Mouse (Mus musculus): ENCODE data around the gene Ces2f. TPM values are rescaled to one million over a fixed set of nuclear protein-coding genes. Genes with fewer than 3 reads are reported as not detected.
A peak's percentile ranks its signal among the peaks of the same experiment; 100 is the strongest.
"Not testable (repeated sequence)": the region's sequence is repeated elsewhere in the genome, so short reads cannot be mapped to it uniquely, and the experiment has no call there.

Ces2f gene
- polyA plus RNA-seq (2015; fragmentation: Nextera tagmentation; extraction: Ambion mirVana) = not detected in 2 replicates

DNA sequence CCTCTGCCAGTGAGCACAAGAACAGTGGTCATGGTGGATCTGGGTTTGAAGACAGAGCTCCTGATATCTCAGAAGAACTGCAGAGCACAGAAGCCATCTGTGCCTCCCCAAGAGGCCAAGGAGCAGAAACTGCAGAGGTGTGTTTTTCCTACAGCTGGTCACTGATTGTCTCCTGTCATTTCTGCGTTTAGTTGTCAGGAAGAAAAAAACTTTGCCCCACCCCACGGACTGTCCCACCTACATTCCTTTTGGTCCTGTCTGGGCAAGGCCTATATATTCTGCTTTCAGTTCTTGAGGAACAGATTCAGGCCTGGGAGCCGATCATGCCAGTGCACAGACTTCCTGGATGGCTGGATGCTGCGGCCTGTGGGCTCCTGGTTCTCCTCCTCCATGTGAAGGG lies at the start of gene Ces2f:
TSS of gene Ces2f (plus strand) at position 301 of the 400 bp plus-strand sequence.
- no peak within 1 kb of the TSS for H3K4me3 ChIP-seq (ENCODE audit: low read depth, low read length)
- 69% methylated on average over 4 of the region's 4 CpGs for whole genome bisulfite sequencing (ENCODE audit: insufficient replicate concordance)
- no peak within 1 kb of the TSS for H3K9ac ChIP-seq (replicated peaks)
- H3K36me3 ChIP-seq (replicated peaks; ENCODE audit: insufficient read depth, low read length) = no peaks in the 10 kb centered on the region
- ATAC-seq (no peak), DNase-seq (no peak)
- H3K4me1 ChIP-seq (ENCODE audit: insufficient read depth) = no peaks in the 10 kb centered on the region
- H3K27me3 ChIP-seq (ENCODE audit: insufficient read depth, low read length) = no peaks in the 10 kb centered on the region
- H3K27ac ChIP-seq (ENCODE audit: low read depth) = no peak within 1 kb of the TSS
- H3K9me3 ChIP-seq (ENCODE audit: low read length) = no peaks in the 10 kb centered on the region
- no peak within 1 kb of the TSS for H3K4me2 ChIP-seq (ENCODE audit: low read depth, low read length)
- TF ChIP-seq CTCF (IDR thresholded peaks at IDR 0.05; ENCODE audit: low read depth) (no peak), EP300 (IDR thresholded peaks at IDR 0.05; ENCODE audit: low read depth) (no peak)

DNA sequence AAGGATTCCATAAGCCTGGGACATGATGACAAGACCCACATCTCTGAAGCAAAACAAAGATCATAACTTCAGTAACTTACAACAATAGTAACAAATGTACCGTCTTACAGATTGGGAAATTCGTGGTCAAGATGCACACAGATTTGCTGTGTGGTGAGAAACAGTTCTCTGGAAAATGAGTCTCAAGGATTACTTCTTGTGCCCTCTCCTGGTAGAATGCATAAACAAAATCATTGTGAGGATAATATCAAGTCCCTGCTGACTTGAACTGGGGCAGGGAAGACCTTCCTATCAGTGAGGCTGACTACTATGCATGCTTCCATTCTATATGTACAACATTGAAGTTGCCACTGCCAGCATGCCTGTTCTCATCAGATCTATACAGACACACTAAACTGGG lies 45.4 kb upstream of the Ces2f start:
- no peak for DNase-seq
- no peak overlapping the region for H3K27ac ChIP-seq (ENCODE audit: low read depth)
- H3K9me3 ChIP-seq (ENCODE audit: low read length) = no peaks in the 10 kb centered on the region
- no peaks in the 10 kb centered on the region for H3K4me1 ChIP-seq (ENCODE audit: insufficient read depth)
- ATAC-seq = no peak
- WGBS (ENCODE audit: insufficient replicate concordance) = 60% methylated on average over 2 of the region's 2 CpGs
- H3K36me3 ChIP-seq (replicated peaks; ENCODE audit: insufficient read depth, low read length) = no peaks in the 10 kb centered on the region
- no peak overlapping the region for H3K4me2 ChIP-seq (ENCODE audit: low read depth, low read length)
- no peak overlapping the region for H3K4me3 ChIP-seq (ENCODE audit: low read depth, low read length)
- no peaks in the 10 kb centered on the region for H3K27me3 ChIP-seq (ENCODE audit: insufficient read depth, low read length)
- TF ChIP-seq EP300 (IDR thresholded peaks at IDR 0.05; ENCODE audit: low read depth) = no peak
- TF ChIP-seq CTCF (IDR thresholded peaks at IDR 0.05; ENCODE audit: low read depth) = 0 out of 2 replicates have a peak, but pooled peaks have one; percentile 18
- H3K9ac ChIP-seq (replicated peaks) = no peak overlapping the region

DNA sequence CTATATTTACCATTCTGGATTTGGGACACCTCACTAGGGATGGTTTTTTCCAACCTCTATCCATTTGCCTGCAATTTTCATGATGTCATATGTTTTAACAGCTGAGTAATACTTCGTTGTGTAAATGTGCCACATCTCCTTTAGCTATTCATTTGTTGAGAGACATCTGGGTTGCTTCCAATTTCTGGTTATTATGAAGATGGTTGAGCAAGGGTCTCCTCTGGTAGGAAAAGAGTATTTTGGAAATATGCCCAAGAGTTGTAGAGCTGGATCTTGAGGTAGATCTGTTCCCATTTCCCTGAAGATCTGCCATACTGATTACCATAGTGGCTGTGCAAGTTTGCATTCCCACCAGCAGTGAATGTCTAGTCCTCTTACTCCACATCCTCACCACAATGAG lies 40.0 kb upstream of the Ces2f start:
- Histone ChIP-seq H3K36me3 (replicated peaks; ENCODE audit: insufficient read depth, low read length) (no peaks in the 10 kb centered on the region), H3K9me3 (ENCODE audit: low read length) (no peaks in the 10 kb centered on the region), H3K4me3 (ENCODE audit: low read depth, low read length) (no peak overlapping the region), H3K4me1 (ENCODE audit: insufficient read depth) (no peaks in the 10 kb centered on the region), H3K4me2 (ENCODE audit: low read depth, low read length) (no peak overlapping the region), H3K9ac (replicated peaks) (no peak overlapping the region), H3K27ac (ENCODE audit: low read depth) (no peak overlapping the region), H3K27me3 (ENCODE audit: insufficient read depth, low read length) (no peaks in the 10 kb centered on the region)
- DNase-seq (no peak), ATAC-seq (no peak)
- TF ChIP-seq CTCF (IDR thresholded peaks at IDR 0.05; ENCODE audit: low read depth) (no peak), EP300 (IDR thresholded peaks at IDR 0.05; ENCODE audit: low read depth) (no peak)
- WGBS (ENCODE audit: insufficient replicate concordance) = 61% methylated on average over 1 of the region's 1 CpGs

DNA sequence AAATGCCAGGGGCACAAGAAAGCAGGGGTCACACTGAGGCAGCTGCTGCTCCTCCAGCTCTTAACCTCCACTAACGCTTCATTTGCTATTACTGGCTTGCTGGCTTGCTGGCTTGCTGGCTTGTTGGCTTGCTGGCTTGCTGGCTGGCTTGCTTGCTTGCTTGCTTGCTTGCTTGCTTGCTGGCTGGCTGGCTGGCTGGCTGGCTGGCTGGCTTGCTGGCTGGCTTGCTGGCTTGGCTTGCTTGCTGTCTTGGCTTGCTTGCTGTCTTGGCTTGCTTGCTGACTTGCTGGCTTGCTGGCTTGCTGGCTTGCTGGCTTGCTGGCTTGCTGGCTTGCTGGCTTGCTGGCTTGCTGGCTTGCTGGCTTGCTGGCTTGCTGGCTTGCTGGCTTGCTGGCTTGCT lies 38.1 kb upstream of the Ces2f start:
- DNase-seq; H3K9me3 ChIP-seq (ENCODE audit: low read length); H3K4me1 ChIP-seq (ENCODE audit: insufficient read depth); H3K4me3 ChIP-seq (ENCODE audit: low read depth, low read length); H3K9ac ChIP-seq (replicated peaks); ATAC-seq; H3K27ac ChIP-seq (ENCODE audit: low read depth); H3K27me3 ChIP-seq (ENCODE audit: insufficient read depth, low read length); H3K4me2 ChIP-seq (ENCODE audit: low read depth, low read length); H3K36me3 ChIP-seq (replicated peaks; ENCODE audit: insufficient read depth, low read length): not testable (repeated sequence)
- 87% methylated on average over 1 of the region's 1 CpGs for WGBS (ENCODE audit: insufficient replicate concordance)

DNA sequence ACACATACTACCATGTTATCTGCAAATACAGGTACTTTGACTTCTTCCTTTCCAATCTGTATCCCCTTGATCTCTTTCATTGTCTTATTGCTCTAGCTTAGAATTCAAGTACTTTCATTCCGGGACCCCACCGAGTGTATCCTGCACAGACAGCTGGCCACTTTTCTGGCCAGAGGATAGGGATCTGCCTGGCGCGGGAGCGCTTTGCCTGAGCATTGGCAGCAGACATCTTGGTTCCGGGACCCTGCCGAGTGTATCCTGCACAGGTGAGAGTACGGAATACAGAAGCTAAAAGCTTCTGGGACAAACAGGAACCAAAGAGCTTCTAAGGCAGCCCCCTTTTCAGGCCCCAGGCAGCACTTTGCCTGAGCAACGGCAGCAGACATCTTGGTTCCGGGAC lies 37.5 kb upstream of the Ces2f start:
- H3K4me1 ChIP-seq (ENCODE audit: insufficient read depth); H3K4me3 ChIP-seq (ENCODE audit: low read depth, low read length); H3K9ac ChIP-seq (replicated peaks); H3K27ac ChIP-seq (ENCODE audit: low read depth); ATAC-seq; H3K4me2 ChIP-seq (ENCODE audit: low read depth, low read length); H3K27me3 ChIP-seq (ENCODE audit: insufficient read depth, low read length); H3K9me3 ChIP-seq (ENCODE audit: low read length); H3K36me3 ChIP-seq (replicated peaks; ENCODE audit: insufficient read depth, low read length); DNase-seq: not testable (repeated sequence)
- WGBS (ENCODE audit: insufficient replicate concordance) = 88% methylated on average over 10 of the region's 10 CpGs

DNA sequence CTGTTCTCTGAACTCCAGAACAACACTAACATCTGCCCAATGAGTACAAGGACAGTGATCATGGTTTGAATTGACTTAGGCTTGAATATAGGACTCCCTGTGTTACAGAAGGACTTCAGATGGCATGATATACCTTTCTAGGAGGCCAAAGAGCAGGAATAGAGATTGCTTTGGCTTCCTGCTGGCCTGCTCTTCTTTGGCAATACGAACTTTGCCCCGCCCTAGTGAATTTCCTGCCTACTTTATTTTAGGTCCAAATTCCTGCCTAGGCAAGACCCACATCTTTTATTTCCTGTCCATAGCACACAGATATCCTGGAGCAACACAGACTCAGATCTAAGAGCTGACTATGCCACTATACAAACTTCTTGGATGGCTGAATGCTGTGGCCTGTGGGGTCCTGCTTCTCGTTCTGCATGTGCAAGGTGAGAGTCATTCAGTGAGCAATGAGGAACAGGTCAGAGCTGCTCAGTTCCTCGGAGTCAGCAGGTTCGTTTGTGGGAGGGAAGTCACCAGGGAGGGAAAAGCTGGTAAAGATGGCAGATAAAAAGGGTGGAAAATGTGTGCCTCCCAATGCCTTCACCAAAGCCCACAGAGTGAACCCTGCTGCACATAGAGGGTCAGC lies 21.1 kb upstream of the Ces2f start, which contains the start of gene Ces2e:
TSS of gene Ces2e (plus strand) at position 289 of the 625 bp plus-strand sequence.
- peak; percentile 36 for DNase-seq
- Histone ChIP-seq H3K36me3 (replicated peaks; ENCODE audit: insufficient read depth, low read length) (no peaks in the 10 kb centered on the region), H3K27me3 (ENCODE audit: insufficient read depth, low read length) (no peaks in the 10 kb centered on the region), H3K4me3 (ENCODE audit: low read depth, low read length) (no peak within 1 kb of the TSS), H3K27ac (ENCODE audit: low read depth) (peak within 1 kb of the TSS; percentile 3; the same call in 1 of the 2 replicates), H3K9me3 (ENCODE audit: low read length) (no peaks in the 10 kb centered on the region), H3K4me2 (ENCODE audit: low read depth, low read length) (no peak within 1 kb of the TSS), H3K9ac (replicated peaks) (no peak within 1 kb of the TSS), H3K4me1 (ENCODE audit: insufficient read depth) (no peaks in the 10 kb centered on the region)
- TF ChIP-seq CTCF (IDR thresholded peaks at IDR 0.05; ENCODE audit: low read depth) (no peak), EP300 (IDR thresholded peaks at IDR 0.05; ENCODE audit: low read depth) (no peak)
- WGBS (ENCODE audit: insufficient replicate concordance) = 57% methylated on average over 5 of the region's 5 CpGs
- ATAC-seq = peak; percentile 51; the same call in 1 of the 2 replicates

DNA sequence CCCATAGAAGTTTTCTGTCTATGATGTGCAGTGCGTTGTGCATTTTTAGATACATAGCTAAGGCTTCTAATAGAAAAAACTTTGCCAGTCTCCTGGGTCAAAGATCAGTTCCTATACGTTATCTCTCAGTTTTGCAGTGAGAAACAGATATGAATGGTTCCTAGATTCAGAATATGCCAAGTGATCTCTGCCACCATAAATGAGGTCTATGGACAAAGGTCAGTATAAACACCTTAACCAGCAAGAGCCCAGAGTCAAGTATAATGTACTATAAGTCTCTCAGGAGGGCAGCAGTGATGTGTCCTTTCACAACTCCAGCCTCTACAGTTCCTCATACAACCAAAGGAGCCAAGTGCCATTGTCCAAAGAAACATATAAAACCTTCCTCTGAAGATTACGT lies 19.9 kb upstream of the Ces2f start:
- WGBS (ENCODE audit: insufficient replicate concordance) = 73% methylated on average over 3 of the region's 3 CpGs
- H3K9me3 ChIP-seq (ENCODE audit: low read length) = no peaks in the 10 kb centered on the region
- no peak overlapping the region for H3K4me2 ChIP-seq (ENCODE audit: low read depth, low read length)
- no peak overlapping the region for H3K9ac ChIP-seq (replicated peaks)
- H3K4me1 ChIP-seq (ENCODE audit: insufficient read depth) = no peaks in the 10 kb centered on the region
- H3K27me3 ChIP-seq (ENCODE audit: insufficient read depth, low read length) = no peaks in the 10 kb centered on the region
- H3K4me3 ChIP-seq (ENCODE audit: low read depth, low read length) = no peak overlapping the region
- DNase-seq = no peak
- no peak overlapping the region for H3K27ac ChIP-seq (ENCODE audit: low read depth)
- ATAC-seq = no peak
- no peak for TF ChIP-seq CTCF (IDR thresholded peaks at IDR 0.05; ENCODE audit: low read depth)
- no peak for TF ChIP-seq EP300 (IDR thresholded peaks at IDR 0.05; ENCODE audit: low read depth)
- H3K36me3 ChIP-seq (replicated peaks; ENCODE audit: insufficient read depth, low read length) = no peaks in the 10 kb centered on the region

Data from liver, postnatal 0 days (tissue).